Mouse (Mus musculus) 416B (cell line): ENCODE results near the gene Atrnl1.
"Not testable (repeated sequence)": the region's sequence is repeated elsewhere in the genome, so short reads cannot be mapped to it uniquely, and the experiment has no call there.

Source experiments
- DNase-seq: peaks from one replicate; pipeline ENCODE4 v3.0.0; 2011; ENCODE audit warnings: low read depth

The Atrnl1 gene

GRCm38 (mm10) chr19:57825271-57826207 lies 214.7 kb downstream of the Atrnl1 start:
- no peak for DNase-seq

- DNase-seq = no peak
These were observed 222.2 kb downstream of the Atrnl1 start for GRCm38 (mm10) chr19:57833083-57833482.

GRCm38 (mm10) chr19:57837882-57838281 lies 227.0 kb downstream of the Atrnl1 start:
- no peak for DNase-seq

DNA sequence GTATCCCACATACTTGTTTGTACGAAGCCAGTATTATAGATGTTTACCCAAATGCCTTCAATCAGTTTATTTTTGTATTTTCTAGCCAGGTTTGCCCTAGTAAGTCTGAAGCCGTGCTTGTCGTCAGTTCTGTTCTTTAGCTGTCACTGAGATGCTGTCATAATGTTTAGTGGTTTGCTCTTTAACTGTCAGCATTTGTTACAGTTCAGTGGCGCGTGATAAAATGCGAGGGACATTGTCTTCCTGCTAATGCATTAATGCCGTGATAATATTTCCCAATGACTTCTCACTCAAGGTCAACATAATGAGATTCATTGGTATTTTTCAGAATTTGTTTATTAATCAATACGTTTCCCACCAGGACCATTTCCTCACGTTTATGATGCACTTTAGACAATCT lies 227.7 kb downstream of the Atrnl1 start:
- DNase-seq = no peak

DNA sequence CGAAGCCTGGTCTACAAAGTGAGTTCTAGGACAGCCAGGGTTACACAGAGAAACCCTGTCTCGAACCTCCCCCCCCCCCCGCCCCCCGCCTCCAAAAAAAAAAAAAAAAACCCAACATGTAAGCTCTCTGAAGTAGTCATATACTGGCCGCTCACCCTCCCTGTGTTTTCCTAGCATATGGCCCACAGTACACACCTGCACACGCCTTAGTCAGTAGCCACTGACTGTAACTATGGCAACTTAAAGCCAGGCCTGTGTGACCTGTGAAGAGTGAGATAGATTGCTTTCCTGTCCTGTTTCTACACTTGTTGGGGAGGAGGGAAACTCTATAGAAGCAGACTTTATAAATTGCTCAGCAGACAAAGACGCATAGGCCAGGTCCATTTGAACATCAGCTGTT lies 239.1 kb downstream of the Atrnl1 start:
- DNase-seq = no peak

DNA sequence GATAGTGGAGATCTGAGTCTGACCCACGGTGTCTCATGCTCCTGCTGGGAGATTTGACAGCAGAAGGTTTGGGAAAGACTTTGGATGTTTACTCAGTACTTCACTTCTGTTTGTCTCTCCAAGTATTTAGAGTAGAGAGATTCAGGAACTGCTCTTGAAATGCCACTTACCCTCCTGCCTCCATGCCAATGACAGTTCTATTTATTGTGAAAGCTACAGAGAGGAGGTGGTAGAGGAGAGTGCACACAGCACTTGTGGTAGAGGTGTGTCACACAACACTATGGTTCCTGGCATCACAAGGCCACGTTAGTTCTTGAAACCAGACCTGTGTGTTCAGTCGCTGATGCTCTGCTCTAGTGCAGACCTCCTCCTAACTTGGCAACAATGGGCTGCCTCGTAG lies 257.5 kb downstream of the Atrnl1 start:
- no peak for DNase-seq

DNA sequence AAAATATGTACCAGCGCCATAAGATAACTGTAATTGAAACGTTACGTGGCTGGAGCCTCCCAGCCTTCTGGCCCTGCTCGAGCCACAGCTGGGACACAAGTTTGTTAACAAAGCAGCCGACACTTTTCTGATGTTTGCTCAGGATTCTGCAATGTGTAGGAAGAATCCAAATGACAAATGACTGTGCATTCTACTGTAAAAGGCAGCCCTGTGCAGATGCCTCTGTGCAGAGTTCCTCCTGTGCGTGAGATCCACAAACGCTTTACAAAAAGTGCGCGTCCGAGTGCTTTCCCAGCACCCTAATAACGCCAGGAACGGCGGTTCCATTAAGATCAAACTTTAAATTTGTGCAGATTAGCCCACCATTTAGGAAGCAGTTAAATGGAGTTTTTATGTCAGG lies 260.0 kb downstream of the Atrnl1 start:
- no peak for DNase-seq

GRCm38 (mm10) chr19:57876057-57876456 lies 265.2 kb downstream of the Atrnl1 start:
- peak; percentile 21 for DNase-seq

- DNase-seq = no peak
These were observed 266.5 kb downstream of the Atrnl1 start for GRCm38 (mm10) chr19:57877343-57877742.

DNA sequence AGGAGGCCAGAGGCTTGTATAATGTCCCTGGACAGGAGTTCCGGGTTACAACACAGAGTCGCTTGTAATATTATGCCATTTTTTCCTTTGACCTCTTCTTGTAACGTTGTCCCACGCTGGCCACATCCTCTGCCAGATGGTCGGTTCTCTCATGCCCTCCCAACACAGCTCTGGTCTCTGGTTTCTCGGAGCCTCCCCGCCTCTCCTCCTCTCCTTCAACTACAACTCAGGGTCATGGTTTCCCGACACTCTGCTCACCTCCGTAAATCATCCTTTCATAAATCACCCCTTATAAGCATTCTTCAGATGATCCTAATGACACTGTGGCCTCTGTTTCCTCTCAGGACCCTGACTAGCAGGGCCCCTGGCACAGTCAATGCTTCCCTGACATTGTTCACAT lies 267.7 kb downstream of the Atrnl1 start:
- no peak for DNase-seq

DNA sequence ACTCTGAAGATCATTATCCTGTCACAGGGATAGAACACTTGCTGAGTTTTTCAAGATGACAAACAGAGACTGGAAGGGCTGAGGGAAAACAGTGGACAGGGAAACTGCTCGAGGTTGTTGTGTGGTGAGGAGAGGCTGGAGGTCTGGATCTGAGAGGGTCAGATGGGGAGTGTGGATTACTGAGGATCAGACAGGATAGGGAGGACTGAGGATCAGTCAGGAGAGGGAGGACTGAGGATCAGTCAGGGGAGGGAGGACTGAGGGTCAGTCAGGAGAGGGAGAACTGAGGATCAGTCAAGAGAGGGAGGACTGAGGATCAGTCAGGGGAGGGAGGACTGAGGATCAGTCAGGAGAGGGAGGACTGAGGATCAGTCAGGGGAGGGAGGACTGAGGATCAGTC lies 269.0 kb downstream of the Atrnl1 start:
- not testable (repeated sequence) for DNase-seq

DNA sequence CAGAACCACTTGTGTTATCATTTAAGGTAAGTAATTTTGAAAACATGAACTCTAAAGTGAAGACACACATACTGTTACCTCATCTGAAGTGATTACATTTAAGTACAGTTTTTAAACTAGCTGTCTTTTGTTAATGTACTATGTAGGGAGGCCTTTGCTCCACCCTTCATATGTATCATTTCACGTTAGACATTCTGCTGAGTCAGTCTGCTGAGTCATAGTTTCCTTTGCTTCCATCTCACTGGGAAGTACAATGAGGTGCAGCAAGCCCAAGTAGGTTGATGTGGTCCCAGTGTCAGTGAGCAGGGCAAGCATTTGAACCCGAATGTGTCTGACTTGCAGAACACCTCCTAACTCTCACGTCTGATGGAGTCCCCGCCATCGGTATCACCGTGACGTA lies 271.1 kb downstream of the Atrnl1 start:
- peak; percentile 70 for DNase-seq

DNA sequence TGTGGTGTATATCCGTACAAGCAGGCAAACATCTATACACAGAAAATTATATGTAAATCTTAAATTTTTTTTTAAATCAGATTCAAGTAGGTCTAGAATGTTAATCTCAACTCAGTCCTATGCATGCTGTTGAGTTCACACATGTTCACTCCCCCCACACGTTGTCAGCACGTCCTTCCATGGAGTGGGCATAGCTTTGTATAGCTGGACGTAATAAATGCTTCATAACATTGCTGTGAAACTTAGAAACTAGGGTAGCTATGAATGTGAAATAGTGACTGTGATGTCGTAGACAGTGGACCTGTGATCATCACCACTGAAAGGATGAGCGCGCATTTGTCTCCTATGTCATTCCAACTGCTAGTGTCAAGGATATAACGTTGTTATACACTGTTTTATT lies 278.0 kb downstream of the Atrnl1 start:
- DNase-seq = no peak

GRCm38 (mm10) chr19:57889741-57890140 lies 278.9 kb downstream of the Atrnl1 start:
- no peak for DNase-seq

DNA sequence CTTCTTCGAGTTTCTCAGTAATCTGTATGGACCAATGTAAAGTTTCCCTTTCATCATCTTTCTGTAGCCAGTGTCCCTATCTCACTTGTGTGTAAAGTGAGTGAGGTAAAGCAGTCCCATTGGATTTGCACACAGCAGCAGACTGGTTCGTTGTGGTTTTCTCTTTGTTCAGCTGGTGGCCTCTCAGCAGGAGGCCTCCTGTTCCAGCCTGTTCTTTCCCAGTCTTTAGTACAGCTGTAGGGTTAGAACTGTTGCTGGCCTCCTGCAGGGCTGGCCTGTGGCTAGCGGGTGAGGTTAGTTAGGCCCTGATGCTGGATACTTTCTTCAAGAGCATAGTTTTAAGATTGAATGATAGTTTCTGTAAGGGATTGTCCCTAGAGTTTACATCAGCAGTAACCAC lies 280.1 kb downstream of the Atrnl1 start:
- DNase-seq = no peak

DNA sequence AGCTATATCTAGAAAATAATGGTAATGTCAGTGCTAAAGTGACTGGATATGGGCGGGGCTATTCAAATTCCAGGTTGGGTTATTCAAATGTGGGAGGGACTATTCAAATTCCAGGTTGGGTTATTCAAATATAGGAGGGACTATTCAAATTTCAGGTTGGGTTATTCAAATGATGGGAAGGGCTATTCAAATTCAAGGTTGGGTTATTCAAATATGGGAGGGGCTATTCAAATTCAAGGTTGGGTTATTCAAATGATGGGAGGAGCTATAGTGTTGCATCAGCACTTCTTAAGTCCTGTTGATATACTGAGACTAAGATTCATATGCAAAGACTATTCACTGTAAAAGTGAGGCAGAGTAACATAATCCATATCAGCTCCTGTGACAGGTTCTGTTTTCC lies 283.4 kb downstream of the Atrnl1 start:
- peak; percentile 74 for DNase-seq

DNA sequence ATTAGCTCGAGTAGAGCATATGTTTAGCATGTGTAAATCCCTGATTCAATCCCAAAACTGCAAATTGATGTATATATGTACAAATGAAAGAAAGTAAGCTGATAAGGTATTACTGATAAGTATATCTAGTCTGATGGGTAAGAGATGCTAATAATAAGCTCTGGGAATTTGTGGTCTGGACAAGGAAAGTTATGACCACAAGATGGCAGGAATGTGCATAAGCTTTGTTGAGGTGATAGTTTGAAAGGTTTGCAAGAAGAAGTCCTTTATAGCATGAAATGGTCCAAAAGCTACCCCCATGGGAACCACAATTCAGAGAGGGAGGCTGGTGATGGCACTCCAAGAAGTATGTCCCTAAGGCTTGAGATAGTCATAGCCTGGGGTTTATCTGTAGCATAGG lies 289.2 kb downstream of the Atrnl1 start:
- peak; percentile 20 for DNase-seq

DNA sequence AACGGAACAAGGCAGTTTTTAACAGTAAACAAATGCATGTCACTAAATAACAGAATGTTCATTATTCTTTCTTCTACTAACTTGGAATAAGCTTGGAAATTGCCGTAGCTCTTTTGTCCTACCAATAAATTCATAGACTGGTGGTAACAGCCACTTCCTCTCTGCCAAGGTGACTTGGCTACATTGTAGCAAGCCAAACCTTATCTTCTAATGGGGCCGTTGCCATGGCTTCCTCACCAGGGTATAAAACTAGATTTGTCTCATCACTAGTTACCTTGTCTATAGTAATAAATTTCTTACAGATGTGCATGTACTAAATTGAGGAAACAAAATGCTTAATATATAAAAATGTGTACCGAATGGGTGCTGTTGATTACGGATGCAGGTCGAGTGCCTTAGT lies 298.6 kb downstream of the Atrnl1 start:
- DNase-seq = peak; percentile 3

DNA sequence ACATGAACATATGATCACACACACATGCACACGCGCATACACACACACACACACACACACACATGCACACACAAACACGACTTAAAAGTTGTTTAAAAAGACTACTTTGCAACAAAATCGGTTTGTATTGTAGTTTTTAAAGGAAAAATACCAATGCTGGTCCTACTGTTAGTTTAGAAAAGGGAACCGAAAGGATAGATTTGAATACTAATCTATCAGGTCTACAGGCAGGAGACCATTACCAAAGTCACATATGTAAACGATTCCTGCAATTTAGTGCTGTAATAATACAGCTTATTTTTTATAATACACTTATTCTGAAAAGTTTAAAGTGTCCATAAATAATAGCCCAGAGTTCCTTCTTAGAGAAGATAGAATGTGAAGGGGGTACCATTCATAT lies 299.8 kb downstream of the Atrnl1 start:
- no peak for DNase-seq

- peak; percentile 54 for DNase-seq
These were observed 305.5 kb downstream of the Atrnl1 start for GRCm38 (mm10) chr19:57916325-57916724.

DNA sequence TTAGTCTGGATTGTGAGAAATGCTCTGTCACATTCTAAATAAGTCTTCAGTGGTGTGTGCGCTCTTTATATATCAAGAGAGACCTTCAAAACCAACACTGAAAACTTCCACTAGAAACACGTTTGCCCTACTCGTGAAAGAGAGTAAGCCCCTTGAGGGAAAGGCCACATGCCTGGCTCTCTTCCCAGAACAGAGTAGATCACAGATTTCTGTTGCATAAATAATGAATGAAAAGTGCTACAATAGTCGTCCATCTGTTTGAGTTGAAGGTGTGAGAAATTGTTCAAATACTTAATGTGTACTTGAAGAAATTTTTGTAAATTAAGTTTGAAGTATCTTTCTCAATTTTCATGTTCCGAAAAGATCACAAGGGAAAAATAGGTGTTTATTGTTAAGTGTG lies 312.2 kb downstream of the Atrnl1 start:
- no peak for DNase-seq

- DNase-seq = no peak
These were observed 314.0 kb downstream of the Atrnl1 start for GRCm38 (mm10) chr19:57924856-57925255.

GRCm38 (mm10) chr19:57925681-57926080 lies 314.8 kb downstream of the Atrnl1 start:
- no peak for DNase-seq
